Mouse (Mus musculus): ENCODE data around the gene Ap1b1.
A peak's percentile ranks its signal among the peaks of the same experiment; 100 is the strongest.
"Not testable (repeated sequence)": the region's sequence is repeated elsewhere in the genome, so short reads cannot be mapped to it uniquely, and the experiment has no call there.

Ap1b1 gene

GRCm38 (mm10) chr11:5062326-5062725, 75.7 kb downstream of the Ap1b1 start:
- no peak for DNase-seq (ENCODE audit: low read depth, low spot score)

GRCm38 (mm10) chr11:5062860-5063505, 76.4 kb downstream of the Ap1b1 start:
- no peak for DNase-seq (ENCODE audit: low read depth, low spot score)

- DNase-seq (ENCODE audit: low read depth, low spot score): no peak
Observed at GRCm38 (mm10) chr11:5063561-5064281, 77.1 kb downstream of the Ap1b1 start.

GRCm38 (mm10) chr11:5064282-5065055, 77.8 kb downstream of the Ap1b1 start:
- DNase-seq (ENCODE audit: low read depth, low spot score): no peak

GRCm38 (mm10) chr11:5065056-5065821, 78.6 kb downstream of the Ap1b1 start, which contains the start of gene Gas2l1:
Gene Gas2l1 (minus strand): TSS chr11:5065327.
- DNase-seq (ENCODE audit: low read depth, low spot score): peak; percentile 82

GRCm38 (mm10) chr11:5067063-5067462, 80.4 kb downstream of the Ap1b1 start:
- DNase-seq (ENCODE audit: low read depth, low spot score): no peak

- DNase-seq (ENCODE audit: low read depth, low spot score): no peak
Observed at GRCm38 (mm10) chr11:5068126-5068971, 81.7 kb downstream of the Ap1b1 start.

- DNase-seq (ENCODE audit: low read depth, low spot score): no peak
Observed at GRCm38 (mm10) chr11:5074882-5075281, 88.3 kb downstream of the Ap1b1 start.

GRCm38 (mm10) chr11:5075760-5076159, 89.1 kb downstream of the Ap1b1 start:
- DNase-seq (ENCODE audit: low read depth, low spot score): no peak

GRCm38 (mm10) chr11:5076843-5077242, 90.2 kb downstream of the Ap1b1 start:
- not testable (repeated sequence) for DNase-seq (ENCODE audit: low read depth, low spot score)

GRCm38 (mm10) chr11:5089147-5089546, 102.5 kb downstream of the Ap1b1 start:
- no peak for DNase-seq (ENCODE audit: low read depth, low spot score)

- DNase-seq (ENCODE audit: low read depth, low spot score): no peak
Observed at GRCm38 (mm10) chr11:5091706-5092105, 105.1 kb downstream of the Ap1b1 start.

Data from embryo, embryonic 11.5 days (tissue).